Mouse (Mus musculus): Measurements from ENCODE around the gene Ttll12.

GRCm38 (mm10) chr15:83569682-83570081 lies 25.3 kb downstream of the Ttll12 start:
- TF ChIP-seq FLI1 (IDR thresholded peaks at IDR 0.05; ENCODE audit: low read length) (no peak), GATA1 (IDR thresholded peaks at IDR 0.05; ENCODE audit: borderline replicate concordance, low read length) (no peak)

Data from megakaryocyte, embryonic 14.5 days (primary cell).